Mouse (Mus musculus): ENCODE measurements around the gene Rufy1.

DNA sequence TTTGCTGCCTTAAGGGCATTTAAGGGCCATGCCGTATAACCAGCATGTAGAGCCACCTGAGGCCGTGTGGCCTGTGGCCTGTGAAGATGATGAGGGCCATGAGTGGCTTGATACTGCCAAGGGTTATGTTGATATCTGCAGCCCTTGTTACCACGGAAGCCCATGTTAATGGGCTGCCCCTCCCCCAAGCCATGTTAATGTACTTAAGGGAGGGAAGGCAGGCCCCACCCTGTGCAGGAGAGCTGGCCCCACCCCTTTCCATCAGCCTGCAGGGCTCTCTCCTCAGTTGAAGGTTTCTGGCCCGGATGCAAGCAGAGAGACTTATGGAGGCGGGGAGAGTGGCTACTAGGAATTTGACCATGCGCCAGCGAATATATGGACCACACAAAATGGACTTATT is 30.6 kb upstream of the Rufy1 start:
- TF ChIP-seq POLR2A (IDR thresholded peaks at IDR 0.05; ENCODE audit: low read depth, low read length) = no peak
- no peak for TF ChIP-seq CTCF (IDR thresholded peaks at IDR 0.05; ENCODE audit: extremely low read depth, insufficient read depth, insufficient read length, insufficient replicate concordance)
